Mouse (Mus musculus): ENCODE data around the gene Snx11. TPM values are rescaled to one million over a fixed set of nuclear protein-coding genes. Genes with fewer than 3 reads are reported as not detected.
"Not testable (repeated sequence)": the region's sequence is repeated elsewhere in the genome, so short reads cannot be mapped to it uniquely, and the experiment has no call there.

The Snx11 gene
- total and polyA plus RNA-seq, 2 experiments from 2014 or later = 36.5 to 71.4 TPM

DNA sequence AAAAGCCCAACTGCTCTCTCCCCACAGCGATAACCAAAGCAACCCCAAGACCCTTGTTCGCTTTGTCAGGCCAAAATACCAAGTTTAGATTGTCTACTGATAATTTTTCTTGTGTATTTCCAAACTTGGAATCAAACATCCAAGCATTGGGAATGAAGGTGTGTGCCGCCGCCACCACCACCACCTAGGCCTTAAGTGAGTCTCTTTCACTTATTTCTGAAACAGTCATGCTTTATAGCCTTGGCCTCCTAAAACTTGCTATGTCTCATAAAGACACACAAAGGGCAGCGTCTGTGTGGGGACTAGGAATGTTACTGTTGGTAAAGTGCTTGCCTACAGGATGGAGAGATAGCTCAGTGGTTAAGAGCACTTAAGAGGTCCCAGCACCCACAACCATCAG is 36.6 kb upstream of the Snx11 start:
- no peak for ATAC-seq
- WGBS = 87% methylated on average over 5 of the region's 5 CpGs
- TF ChIP-seq CTCF (IDR thresholded peaks at IDR 0.05; ENCODE audit: low read depth) = no peak
- no peak overlapping the region for H3K4me2 ChIP-seq (ENCODE audit: low read depth, low read length)
- H3K4me1 ChIP-seq (ENCODE audit: insufficient read depth, low read length) = no peaks in the 10 kb centered on the region
- no peak overlapping the region for H3K4me3 ChIP-seq (ENCODE audit: low read length)
- H3K36me3 ChIP-seq (ENCODE audit: insufficient read depth, low read length) = peaks cover 37% of the 10 kb centered on the region
- H3K27ac ChIP-seq = no peak overlapping the region
- H3K9me3 ChIP-seq (ENCODE audit: low read length) = no peaks in the 10 kb centered on the region
- DNase-seq (ENCODE audit: low spot score) = no peak
- no peaks in the 10 kb centered on the region for H3K27me3 ChIP-seq (ENCODE audit: insufficient read depth, low read length)
- no peak overlapping the region for H3K9ac ChIP-seq (replicated peaks; ENCODE audit: low read length)

- Histone ChIP-seq H3K27me3 (ENCODE audit: insufficient read depth, low read length) (no peaks in the 10 kb centered on the region), H3K36me3 (ENCODE audit: insufficient read depth, low read length) (peaks cover 34% of the 10 kb centered on the region), H3K4me1 (ENCODE audit: insufficient read depth, low read length) (no peaks in the 10 kb centered on the region), H3K4me2 (ENCODE audit: low read depth, low read length) (no peak overlapping the region), H3K9ac (replicated peaks; ENCODE audit: low read length) (no peak overlapping the region), H3K9me3 (ENCODE audit: low read length) (no peaks in the 10 kb centered on the region), H3K27ac (no peak overlapping the region), H3K4me3 (ENCODE audit: low read length) (no peak overlapping the region)
- DNase-seq (ENCODE audit: low spot score) (no peak), ATAC-seq (no peak)
- TF ChIP-seq CTCF (IDR thresholded peaks at IDR 0.05; ENCODE audit: low read depth) = no peak
- 91% methylated on average over 4 of the region's 4 CpGs for WGBS
These were observed 36.1 kb upstream of the Snx11 start for GRCm38 (mm10) chr11:96813455-96813854.

DNA sequence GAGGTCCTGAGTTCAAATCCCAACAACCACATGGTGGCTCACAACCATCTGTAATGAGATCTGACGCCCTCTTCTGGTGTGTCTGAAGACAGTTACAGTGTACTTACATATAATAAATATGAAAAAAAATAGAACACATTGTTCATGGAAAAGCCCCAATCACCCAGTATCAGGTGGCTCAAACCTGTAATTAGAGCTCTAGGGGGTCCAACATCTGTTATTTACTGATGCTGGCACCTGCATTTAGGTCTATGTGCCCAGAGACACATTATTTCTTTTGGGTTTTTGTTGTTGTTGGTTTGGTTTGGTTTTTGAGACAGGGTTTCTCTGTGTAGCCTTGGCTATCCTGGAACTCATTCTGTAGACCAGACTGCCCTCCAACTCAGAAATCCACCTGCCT is 33.8 kb upstream of the Snx11 start:
- H3K4me2 ChIP-seq (ENCODE audit: low read depth, low read length); H3K9me3 ChIP-seq (ENCODE audit: low read length); H3K9ac ChIP-seq (replicated peaks; ENCODE audit: low read length); H3K4me3 ChIP-seq (ENCODE audit: low read length); H3K27ac ChIP-seq; H3K4me1 ChIP-seq (ENCODE audit: insufficient read depth, low read length); DNase-seq (ENCODE audit: low spot score); H3K27me3 ChIP-seq (ENCODE audit: insufficient read depth, low read length); ATAC-seq: not testable (repeated sequence)
- H3K36me3 ChIP-seq (ENCODE audit: insufficient read depth, low read length) = peaks cover 26% of the 10 kb centered on the region
- 97% methylated on average over 1 of the region's 1 CpGs for WGBS

DNA sequence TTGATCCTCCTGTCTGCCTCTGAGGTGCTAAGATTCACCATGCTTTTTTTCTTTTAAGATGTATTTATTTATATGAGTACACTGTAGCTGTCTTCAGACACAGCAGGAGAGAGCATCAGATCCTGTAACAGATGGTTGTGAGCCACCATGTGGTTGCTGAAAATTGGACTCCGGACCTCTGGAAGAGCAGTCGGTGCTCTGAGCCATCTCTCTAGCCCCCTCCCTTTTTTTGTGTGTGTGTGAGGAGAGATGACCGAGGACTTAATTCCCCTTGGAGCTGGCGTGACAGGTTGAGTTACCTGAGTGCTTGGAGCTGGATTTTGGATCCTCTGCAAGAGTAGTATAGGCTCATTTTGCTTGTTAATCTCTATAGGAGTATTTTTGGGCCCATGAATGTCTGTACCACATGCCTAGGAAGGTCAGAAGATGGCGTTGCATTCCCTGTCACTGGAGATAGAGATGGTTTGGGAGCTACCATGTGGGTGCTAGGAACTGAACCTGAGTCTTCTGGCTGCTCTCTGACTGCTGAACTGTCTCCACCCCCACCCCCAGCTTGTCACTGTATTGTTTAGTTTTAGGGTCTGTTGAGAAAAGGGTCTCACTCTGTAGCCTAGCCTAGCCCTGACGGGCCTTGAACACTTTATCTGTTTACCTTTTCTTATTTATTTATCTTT is 32.3 kb upstream of the Snx11 start:
- no peak overlapping the region for H3K4me3 ChIP-seq (ENCODE audit: low read length)
- WGBS = 71% methylated on average over 6 of the region's 6 CpGs
- H3K27me3 ChIP-seq (ENCODE audit: insufficient read depth, low read length) = no peaks in the 10 kb centered on the region
- no peaks in the 10 kb centered on the region for H3K4me1 ChIP-seq (ENCODE audit: insufficient read depth, low read length)
- H3K36me3 ChIP-seq (ENCODE audit: insufficient read depth, low read length) = peaks cover 28% of the 10 kb centered on the region
- no peak for ATAC-seq
- H3K9ac ChIP-seq (replicated peaks; ENCODE audit: low read length) = no peak overlapping the region
- TF ChIP-seq CTCF (IDR thresholded peaks at IDR 0.05; ENCODE audit: low read depth) = no peak
- no peak for DNase-seq (ENCODE audit: low spot score)
- no peak overlapping the region for H3K27ac ChIP-seq
- H3K9me3 ChIP-seq (ENCODE audit: low read length) = no peaks in the 10 kb centered on the region
- H3K4me2 ChIP-seq (ENCODE audit: low read depth, low read length) = no peak overlapping the region

GRCm38 (mm10) chr11:96808066-96808465 is 30.7 kb upstream of the Snx11 start:
- peak; percentile 37 for DNase-seq (ENCODE audit: low spot score)
- WGBS = 41% methylated on average over 1 of the region's 1 CpGs

GRCm38 (mm10) chr11:96805606-96806005 is 28.2 kb upstream of the Snx11 start:
- WGBS = 95% methylated on average over 5 of the region's 5 CpGs
- Histone ChIP-seq H3K36me3 (ENCODE audit: insufficient read depth, low read length) (peaks cover 47% of the 10 kb centered on the region), H3K4me3 (ENCODE audit: low read length) (no peak overlapping the region), H3K27ac (no peak overlapping the region), H3K27me3 (ENCODE audit: insufficient read depth, low read length) (no peaks in the 10 kb centered on the region), H3K9me3 (ENCODE audit: low read length) (no peaks in the 10 kb centered on the region), H3K4me1 (ENCODE audit: insufficient read depth, low read length) (no peaks in the 10 kb centered on the region), H3K4me2 (ENCODE audit: low read depth, low read length) (no peak overlapping the region), H3K9ac (replicated peaks; ENCODE audit: low read length) (no peak overlapping the region)
- no peak for TF ChIP-seq CTCF (IDR thresholded peaks at IDR 0.05; ENCODE audit: low read depth)
- no peak for ATAC-seq
- no peak for DNase-seq (ENCODE audit: low spot score)

More at GRCm38 (mm10) chr11:96808066-96808465, 30.7 kb upstream of the Snx11 start:
- Histone ChIP-seq H3K9me3 (ENCODE audit: low read length) (no peaks in the 10 kb centered on the region), H3K27ac (no peak overlapping the region), H3K9ac (replicated peaks; ENCODE audit: low read length) (no peak overlapping the region), H3K27me3 (ENCODE audit: insufficient read depth, low read length) (no peaks in the 10 kb centered on the region), H3K4me2 (ENCODE audit: low read depth, low read length) (no peak overlapping the region), H3K4me1 (ENCODE audit: insufficient read depth, low read length) (no peaks in the 10 kb centered on the region), H3K36me3 (ENCODE audit: insufficient read depth, low read length) (peaks cover 38% of the 10 kb centered on the region), H3K4me3 (ENCODE audit: low read length) (no peak overlapping the region)
- TF ChIP-seq CTCF (IDR thresholded peaks at IDR 0.05; ENCODE audit: low read depth) = peak; percentile 55; the same call in 1 of the 2 replicates
- no peak for ATAC-seq

DNA sequence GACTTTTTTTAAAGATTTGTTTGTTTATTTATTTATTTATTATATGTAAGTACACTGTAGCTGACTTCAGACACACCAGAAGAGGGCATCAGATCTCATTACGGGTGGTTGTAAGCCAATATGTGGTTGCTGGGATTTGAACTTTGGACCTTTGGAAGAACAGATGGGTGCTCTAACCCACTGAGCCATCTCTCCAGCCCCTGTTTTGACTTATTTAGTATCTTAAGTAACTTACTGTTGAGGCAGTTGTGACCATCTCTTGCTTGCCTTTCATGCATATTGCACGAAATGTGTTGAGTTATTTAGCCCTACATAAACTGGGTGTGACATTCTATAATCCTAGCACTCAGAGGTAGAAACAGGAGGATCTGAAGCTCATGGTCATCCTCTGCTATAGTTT is 22.2 kb upstream of the Snx11 start:
- no peaks in the 10 kb centered on the region for H3K4me1 ChIP-seq (ENCODE audit: insufficient read depth, low read length)
- no peak for ATAC-seq
- TF ChIP-seq CTCF (IDR thresholded peaks at IDR 0.05; ENCODE audit: low read depth) = no peak
- no peaks in the 10 kb centered on the region for H3K27me3 ChIP-seq (ENCODE audit: insufficient read depth, low read length)
- WGBS = 90% methylated on average over 2 of the region's 2 CpGs
- H3K9me3 ChIP-seq (ENCODE audit: low read length) = no peaks in the 10 kb centered on the region
- H3K4me3 ChIP-seq (ENCODE audit: low read length) = no peak overlapping the region
- no peak for DNase-seq (ENCODE audit: low spot score)
- no peak overlapping the region for H3K27ac ChIP-seq
- H3K9ac ChIP-seq (replicated peaks; ENCODE audit: low read length) = no peak overlapping the region
- no peak overlapping the region for H3K4me2 ChIP-seq (ENCODE audit: low read depth, low read length)
- peaks cover 21% of the 10 kb centered on the region for H3K36me3 ChIP-seq (ENCODE audit: insufficient read depth, low read length)

Measured in hindbrain, postnatal 0 days (tissue).